Mouse (Mus musculus): ENCODE results near the gene Gga1. TPM values are rescaled to one million over a fixed set of nuclear protein-coding genes. Genes with fewer than 3 reads are reported as not detected.

Gga1 gene
- polyA plus RNA-seq, 1 experiment, result 71.2 TPM

- H3K4me3 ChIP-seq (ENCODE audit: insufficient read depth, poor library complexity, severe bottlenecking), result no peak overlapping the region
- no peaks in the 10 kb centered on the region for H3K79me2 ChIP-seq (ENCODE audit: control insufficient read depth, insufficient read depth)
- no peaks in the 10 kb centered on the region for H3K27me3 ChIP-seq (ENCODE audit: control insufficient read depth, insufficient read depth, insufficient read length)
- H3K36me3 ChIP-seq (ENCODE audit: control insufficient read depth, insufficient read depth), result no peaks in the 10 kb centered on the region
- peak overlapping the region; percentile 12 for H3ac ChIP-seq (ENCODE audit: control insufficient read depth, insufficient read length, low read depth)
- no peaks in the 10 kb centered on the region for H3K79me3 ChIP-seq (ENCODE audit: low read depth)
- no peak for TF ChIP-seq USF1 (IDR thresholded peaks at IDR 0.05; ENCODE audit: low read depth)
- peak; percentile 74 for TF ChIP-seq MYOD1 (IDR thresholded peaks at IDR 0.05; ENCODE audit: control insufficient read depth, insufficient read length, low read depth)
- peak; percentile 93 for TF ChIP-seq MAX (IDR thresholded peaks at IDR 0.05)
Measured at GRCm38 (mm10) chr15:78832701-78833123, 44.3 kb upstream of the Gga1 start.

DNA sequence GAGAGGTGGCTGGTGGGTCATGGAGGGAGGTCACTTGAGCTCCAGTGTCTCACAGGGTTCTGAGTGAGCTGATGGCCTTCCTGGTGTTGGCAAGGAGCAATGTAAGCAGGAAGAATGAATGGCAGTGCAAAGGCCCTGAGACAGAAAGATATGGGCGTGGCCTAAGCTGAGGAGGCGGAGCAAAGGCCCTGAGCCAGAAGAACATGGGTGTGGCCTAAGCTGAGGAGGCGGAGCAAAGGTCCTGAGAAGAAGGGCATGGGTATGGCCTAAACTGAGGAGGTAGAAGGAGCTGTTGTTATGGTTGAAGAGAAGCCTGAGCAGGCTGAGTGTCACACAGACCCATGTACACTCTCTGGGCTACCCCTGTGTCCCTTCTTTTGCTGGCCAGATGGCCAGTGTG, 43.4 kb upstream of the Gga1 start:
- no peak overlapping the region for H3K4me3 ChIP-seq (ENCODE audit: insufficient read depth, poor library complexity, severe bottlenecking)
- H3K79me2 ChIP-seq (ENCODE audit: control insufficient read depth, insufficient read depth), result no peaks in the 10 kb centered on the region
- no peaks in the 10 kb centered on the region for H3K27me3 ChIP-seq (ENCODE audit: control insufficient read depth, insufficient read depth, insufficient read length)
- H3ac ChIP-seq (ENCODE audit: control insufficient read depth, insufficient read length, low read depth), result no peak overlapping the region
- H3K36me3 ChIP-seq (ENCODE audit: control insufficient read depth, insufficient read depth), result no peaks in the 10 kb centered on the region
- TF ChIP-seq MYOG (IDR thresholded peaks at IDR 0.05; ENCODE audit: control insufficient read depth, extremely low read depth, insufficient read length), result no peak
- TF ChIP-seq CEBPB (IDR thresholded peaks at IDR 0.05; ENCODE audit: low read depth), result no peak
- no peak for TF ChIP-seq FOSL1 (IDR thresholded peaks at IDR 0.05; ENCODE audit: insufficient read depth, low read length, poor library complexity, severe bottlenecking)
- no peak for TF ChIP-seq MYOD1 (IDR thresholded peaks at IDR 0.05; ENCODE audit: control insufficient read depth, insufficient read length, low read depth)
- TF ChIP-seq USF1 (IDR thresholded peaks at IDR 0.05; ENCODE audit: low read depth), result no peak
- TF ChIP-seq CTCF (IDR thresholded peaks at IDR 0.05; ENCODE audit: control insufficient read depth, insufficient read depth, insufficient read length), result no peak
- no peak for TF ChIP-seq MAX (IDR thresholded peaks at IDR 0.05)
- no peaks in the 10 kb centered on the region for H3K79me3 ChIP-seq (ENCODE audit: low read depth)

DNA sequence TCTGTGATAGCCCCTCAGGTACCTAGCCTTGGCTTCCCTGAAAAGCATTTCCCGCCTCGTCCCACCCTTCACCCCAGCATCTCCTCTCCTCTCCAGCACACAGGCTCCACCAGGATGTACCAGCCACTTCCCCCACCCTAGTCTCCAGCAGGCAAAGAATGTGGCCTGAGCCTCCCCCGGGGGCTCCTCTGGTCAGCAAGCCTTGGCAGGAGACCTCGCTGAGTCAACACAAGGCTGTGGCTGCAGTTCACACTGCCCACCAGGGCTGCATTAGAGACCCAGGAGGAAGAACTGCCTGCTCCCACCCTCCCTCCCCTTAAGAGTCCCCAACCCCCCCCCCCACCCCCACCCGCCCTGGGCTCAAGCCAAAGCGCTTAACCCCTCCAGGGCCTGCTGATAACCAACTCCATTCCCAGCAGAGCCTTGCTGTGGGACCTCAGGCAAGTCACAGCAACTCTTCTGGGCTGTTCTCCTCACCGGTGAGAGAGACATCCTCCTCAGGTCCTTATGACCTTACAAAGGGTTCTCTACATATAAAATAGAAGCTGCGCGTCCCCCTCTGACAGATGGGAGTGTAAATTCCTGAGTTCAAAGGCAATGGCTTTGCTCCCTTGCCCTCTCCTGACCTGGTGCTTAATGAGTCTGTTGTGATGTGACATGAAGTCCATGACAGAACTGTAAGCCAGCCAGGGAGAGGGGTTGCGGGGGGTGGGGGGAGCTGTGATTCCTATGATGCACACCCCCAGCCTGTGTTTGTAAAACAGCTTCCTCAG, 42.6 kb upstream of the Gga1 start:
- H3K36me3 ChIP-seq (ENCODE audit: control insufficient read depth, insufficient read depth), result no peaks in the 10 kb centered on the region

DNA sequence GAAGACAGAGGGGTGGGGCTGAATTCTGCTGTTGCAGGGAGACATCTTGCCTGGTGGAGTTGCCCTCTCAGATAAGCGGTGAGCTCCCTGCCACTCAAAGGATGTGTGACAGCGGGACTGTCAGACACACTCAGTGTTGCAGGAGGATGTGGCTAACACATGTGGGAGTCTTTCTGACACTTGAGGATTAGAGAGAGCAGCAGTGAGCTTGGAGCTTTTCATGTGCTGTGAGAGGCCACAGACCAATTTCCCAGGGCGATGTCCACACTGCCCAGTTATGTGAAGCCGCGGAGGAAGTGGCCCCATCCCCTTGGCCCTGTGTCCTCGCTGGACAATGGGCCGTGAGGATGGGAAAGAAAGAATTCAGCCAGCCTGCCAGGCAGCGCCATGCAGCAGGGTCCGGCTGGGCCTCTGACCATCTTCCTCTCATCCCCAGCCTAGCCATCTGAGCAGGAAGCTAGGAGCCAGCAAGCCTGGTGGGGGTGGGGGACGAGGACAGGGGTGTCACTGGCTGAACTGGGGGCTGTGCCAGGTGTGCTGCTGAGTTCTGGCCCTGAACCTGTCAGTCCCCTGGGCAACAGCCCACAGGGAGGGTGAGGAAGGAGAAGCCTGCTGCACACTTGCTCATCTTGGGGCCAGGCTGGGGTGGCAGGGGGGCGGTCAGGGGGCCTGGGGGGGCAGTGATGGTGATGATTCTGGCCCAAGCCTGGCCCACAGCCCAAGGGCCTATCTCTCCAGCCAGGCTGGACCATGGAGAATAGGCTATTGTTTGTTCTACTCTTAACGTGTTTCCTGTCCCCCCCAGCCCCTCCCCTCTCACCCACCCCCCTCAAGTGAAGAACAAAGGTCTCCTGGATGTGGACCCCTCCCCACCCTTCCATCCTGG, 41.5 kb upstream of the Gga1 start:
- no peaks in the 10 kb centered on the region for H3K36me3 ChIP-seq (ENCODE audit: control insufficient read depth, insufficient read depth)
- H3ac ChIP-seq (ENCODE audit: control insufficient read depth, insufficient read length, low read depth), result peak overlapping the region; percentile 61
- TF ChIP-seq USF1 (IDR thresholded peaks at IDR 0.05; ENCODE audit: low read depth) (no peak), MYOD1 (IDR thresholded peaks at IDR 0.05; ENCODE audit: control insufficient read depth, insufficient read length, low read depth) (peak; percentile 13), MAX (IDR thresholded peaks at IDR 0.05) (peak; percentile 87), FOSL1 (IDR thresholded peaks at IDR 0.05; ENCODE audit: insufficient read depth, low read length, poor library complexity, severe bottlenecking) (no peak)
- no peak overlapping the region for H3K4me3 ChIP-seq (ENCODE audit: insufficient read depth, poor library complexity, severe bottlenecking)
- no peaks in the 10 kb centered on the region for H3K79me2 ChIP-seq (ENCODE audit: control insufficient read depth, insufficient read depth)
- H3K79me3 ChIP-seq (ENCODE audit: low read depth), result no peaks in the 10 kb centered on the region
- no peaks in the 10 kb centered on the region for H3K27me3 ChIP-seq (ENCODE audit: control insufficient read depth, insufficient read depth, insufficient read length)

More for the DNA sequence above, 42.6 kb upstream of the Gga1 start:
- no peak for TF ChIP-seq USF1 (IDR thresholded peaks at IDR 0.05; ENCODE audit: low read depth)
- TF ChIP-seq CTCF (IDR thresholded peaks at IDR 0.05; ENCODE audit: control insufficient read depth, insufficient read depth, insufficient read length), result no peak
- TF ChIP-seq MAX (IDR thresholded peaks at IDR 0.05), result peak; percentile 39
- no peak for TF ChIP-seq MYOG (IDR thresholded peaks at IDR 0.05; ENCODE audit: control insufficient read depth, extremely low read depth, insufficient read length)
- no peak for TF ChIP-seq CEBPB (IDR thresholded peaks at IDR 0.05; ENCODE audit: low read depth)
- no peak for TF ChIP-seq MYOD1 (IDR thresholded peaks at IDR 0.05; ENCODE audit: control insufficient read depth, insufficient read length, low read depth)
- TF ChIP-seq FOSL1 (IDR thresholded peaks at IDR 0.05; ENCODE audit: insufficient read depth, low read length, poor library complexity, severe bottlenecking), result peak; percentile 40
- Histone ChIP-seq H3K27me3 (ENCODE audit: control insufficient read depth, insufficient read depth, insufficient read length) (no peaks in the 10 kb centered on the region), H3K79me2 (ENCODE audit: control insufficient read depth, insufficient read depth) (no peaks in the 10 kb centered on the region), H3ac (ENCODE audit: control insufficient read depth, insufficient read length, low read depth) (no peak overlapping the region), H3K79me3 (ENCODE audit: low read depth) (no peaks in the 10 kb centered on the region), H3K4me3 (ENCODE audit: insufficient read depth, poor library complexity, severe bottlenecking) (no peak overlapping the region)

DNA sequence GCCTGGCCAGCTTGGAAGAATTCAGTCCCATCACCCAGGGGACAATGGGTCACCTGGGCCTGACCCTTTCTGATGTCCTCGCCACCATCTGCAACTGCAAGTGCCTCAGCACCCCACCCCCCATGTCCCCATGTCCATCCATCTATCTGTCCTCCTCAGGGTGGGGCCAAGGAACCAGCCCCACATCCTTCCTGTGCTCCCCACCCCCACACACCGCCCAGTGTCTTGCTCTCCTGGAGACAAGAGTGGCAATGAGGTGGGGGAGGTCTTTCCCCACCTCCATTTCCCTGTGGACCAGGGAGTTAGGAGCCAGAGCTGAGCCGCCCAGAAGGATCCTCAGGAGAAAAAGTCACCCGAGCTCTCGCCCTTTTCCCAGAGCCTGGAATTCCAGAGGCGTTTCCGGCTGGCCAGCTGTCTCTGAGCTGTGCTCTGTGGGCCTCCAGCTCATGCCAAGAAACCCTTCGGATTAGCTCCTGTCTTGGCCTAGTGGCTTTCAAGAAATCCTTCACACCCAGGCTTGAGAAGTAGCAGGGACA, 40.8 kb upstream of the Gga1 start:
- no peaks in the 10 kb centered on the region for H3K79me3 ChIP-seq (ENCODE audit: low read depth)

More for the DNA sequence above, 40.8 kb upstream of the Gga1 start:
- H3K27me3 ChIP-seq (ENCODE audit: control insufficient read depth, insufficient read depth, insufficient read length), result no peaks in the 10 kb centered on the region
- peak; percentile 62 for TF ChIP-seq MAX (IDR thresholded peaks at IDR 0.05)
- no peak for TF ChIP-seq USF1 (IDR thresholded peaks at IDR 0.05; ENCODE audit: low read depth)
- TF ChIP-seq MYOD1 (IDR thresholded peaks at IDR 0.05; ENCODE audit: control insufficient read depth, insufficient read length, low read depth), result peak; percentile 74
- TF ChIP-seq CEBPB (IDR thresholded peaks at IDR 0.05; ENCODE audit: low read depth), result no peak
- no peak for TF ChIP-seq MYOG (IDR thresholded peaks at IDR 0.05; ENCODE audit: control insufficient read depth, extremely low read depth, insufficient read length)
- TF ChIP-seq CTCF (IDR thresholded peaks at IDR 0.05; ENCODE audit: control insufficient read depth, insufficient read depth, insufficient read length), result no peak
- H3K79me2 ChIP-seq (ENCODE audit: control insufficient read depth, insufficient read depth), result no peaks in the 10 kb centered on the region
- H3K4me3 ChIP-seq (ENCODE audit: insufficient read depth, poor library complexity, severe bottlenecking), result no peak overlapping the region
- H3ac ChIP-seq (ENCODE audit: control insufficient read depth, insufficient read length, low read depth), result no peak overlapping the region
- no peaks in the 10 kb centered on the region for H3K36me3 ChIP-seq (ENCODE audit: control insufficient read depth, insufficient read depth)

Data from C2C12 (cell line).